Mouse (Mus musculus) left cerebral cortex, adult 18-20 months (tissue): ENCODE measurements around the gene Adgra1. TPM values are rescaled to one million over a fixed set of nuclear protein-coding genes. Genes with fewer than 3 reads are reported as not detected.

Experiments used
- DNase-seq, 2 experiments: peaks; one replicate each; pipeline ENCODE4 v3.0.0; 2021 to 2022; ENCODE audit warnings: low spot score in 2 of 2, mixed read lengths in 1 of 2
- long read RNA-seq, 2 experiments: library from polyadenylated mRNA; stranded (forward); transcript quantifications; one replicate each; pipeline ENCODE4 v2.0.0; 2021
- total RNA-seq, 2 experiments: library from RNA; stranded (reverse); gene quantifications; 2 replicates each; pipeline ENCODE4 v1.2.3; 2021

Gene Adgra1
- total RNA-seq: 10 to 100 TPM; 57.0 to 71.9 TPM
- long read RNA-seq, experiment 1, full-length matches to known transcripts: 11 of 47 reads
- long read RNA-seq, experiment 1, partial matches to known transcripts: 26 of 47 reads
- long read RNA-seq, experiment 1, other reads (novel, unspliced or antisense): 10 of 47 reads
- long read RNA-seq, experiment 2, full-length matches to known transcripts: 7 of 25 reads
- long read RNA-seq, experiment 2, partial matches to known transcripts: 2 of 25 reads
- long read RNA-seq, experiment 2, other reads (novel, unspliced or antisense): 16 of 25 reads

DNA sequence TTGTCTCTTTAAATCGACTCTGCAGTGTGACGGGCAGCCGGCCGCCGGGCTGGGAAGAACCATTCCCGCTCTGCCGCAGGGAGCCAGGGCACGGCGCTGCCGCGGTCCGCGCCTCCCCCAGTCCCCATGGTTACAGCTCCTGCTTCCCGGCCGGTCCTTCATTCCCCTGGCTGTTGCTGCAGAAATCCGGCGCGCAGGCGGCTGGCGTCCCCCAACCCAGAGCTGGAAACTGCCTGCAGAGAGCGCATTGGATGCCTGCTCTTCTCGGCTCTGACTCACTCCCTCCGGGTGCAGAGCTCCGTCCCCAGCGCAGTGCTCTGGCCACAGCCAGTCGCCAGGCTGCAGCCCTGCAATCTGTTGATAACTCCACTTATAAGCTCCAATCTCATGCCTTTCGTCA is at the start of gene Adgra1:
TSS of gene Adgra1 (plus strand) at position 139 of the 400 bp plus-strand sequence.
- peak; percentile 85 to 92 for DNase-seq

DNA sequence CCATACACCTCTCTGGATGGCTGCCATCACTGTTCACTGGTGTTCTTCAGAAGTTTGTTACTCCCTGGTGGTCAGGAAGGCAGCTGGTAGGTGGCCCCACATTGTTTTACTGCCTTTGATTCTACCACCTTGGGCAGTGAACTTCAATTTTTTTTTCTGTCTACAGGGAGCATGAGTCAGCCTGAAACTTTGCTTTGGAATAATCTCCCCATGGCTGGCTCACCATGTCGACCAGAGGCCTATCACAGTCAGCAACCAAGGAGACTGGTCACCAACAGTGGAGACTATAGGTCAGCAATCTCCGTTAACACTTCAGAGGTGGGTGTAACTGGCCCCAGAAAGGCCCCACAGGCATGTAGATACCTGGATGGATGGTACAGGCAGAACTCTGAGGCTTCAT is 46.6 kb upstream of the Adgra1 start:
- no peak for DNase-seq

GRCm38 (mm10) chr7:139788927-139789326 is 45.0 kb upstream of the Adgra1 start:
- DNase-seq: no peak

DNA sequence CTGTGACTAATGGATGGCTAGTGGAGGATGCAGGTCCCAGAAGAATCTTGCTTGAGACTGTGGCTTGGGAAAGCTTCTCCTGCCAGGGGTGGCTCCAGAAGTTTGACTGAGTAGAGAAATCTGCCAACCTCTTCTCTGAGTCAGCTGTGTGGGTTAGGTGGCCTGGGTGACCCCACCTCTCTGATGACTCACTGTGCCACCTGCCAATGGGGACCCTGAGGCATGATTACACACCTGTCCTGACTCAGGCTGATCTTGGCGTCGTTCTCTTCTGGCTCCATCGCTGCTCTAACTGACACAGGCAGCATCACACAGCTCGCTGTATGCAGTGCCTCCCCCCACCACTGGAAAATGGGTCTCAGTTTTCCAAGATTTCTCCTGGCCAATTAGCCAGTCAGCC is 44.3 kb upstream of the Adgra1 start:
- DNase-seq: no peak

DNA sequence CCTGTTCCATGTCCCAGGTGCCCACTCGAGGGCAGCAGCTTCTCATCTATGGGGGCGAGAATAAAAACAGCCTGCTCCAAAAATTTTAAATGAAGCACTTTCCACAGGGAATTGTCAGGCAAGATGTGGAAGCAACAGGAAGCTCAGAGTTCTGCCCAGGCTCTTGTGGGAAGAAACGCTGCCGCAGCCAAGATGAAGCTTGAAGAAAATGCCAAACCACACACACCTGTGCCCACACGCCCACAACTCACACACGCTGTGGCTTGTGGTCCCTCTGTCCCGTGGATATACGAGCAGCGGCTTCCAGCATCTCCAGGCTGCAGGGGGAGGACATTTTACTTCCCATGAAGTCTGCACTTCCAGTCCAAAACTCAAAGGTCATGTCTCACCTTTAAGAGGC is 42.4 kb upstream of the Adgra1 start:
- DNase-seq: peak; percentile 47 to 54

DNA sequence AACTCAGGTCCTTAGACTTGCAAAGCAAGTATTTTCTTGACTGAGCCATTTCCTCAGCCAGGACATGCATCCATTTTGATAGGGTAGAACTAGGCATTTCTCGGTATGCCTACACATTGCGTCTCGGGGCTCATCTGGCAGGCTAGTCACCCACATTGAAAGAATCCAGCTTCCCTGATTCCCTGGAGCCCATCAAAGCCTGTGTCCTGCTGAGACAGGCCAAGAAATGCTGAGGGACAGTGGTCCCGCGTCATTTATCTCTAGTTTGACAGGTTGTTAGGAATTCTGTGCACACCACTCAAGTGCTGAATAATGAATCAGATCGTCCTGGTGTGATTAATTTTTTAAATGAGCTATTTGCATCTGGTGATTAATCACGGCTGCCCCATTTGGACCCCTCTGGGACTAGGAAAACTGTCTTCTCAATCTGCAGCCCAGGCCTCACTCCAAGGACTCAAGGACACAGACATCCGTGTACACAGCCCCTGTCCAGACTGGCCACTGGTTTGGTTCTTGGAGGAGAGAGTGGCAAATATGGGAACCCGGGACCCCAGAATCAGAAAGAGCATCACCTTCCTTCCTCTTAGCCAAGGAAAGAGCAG is 38.9 kb upstream of the Adgra1 start:
- DNase-seq: no peak

DNA sequence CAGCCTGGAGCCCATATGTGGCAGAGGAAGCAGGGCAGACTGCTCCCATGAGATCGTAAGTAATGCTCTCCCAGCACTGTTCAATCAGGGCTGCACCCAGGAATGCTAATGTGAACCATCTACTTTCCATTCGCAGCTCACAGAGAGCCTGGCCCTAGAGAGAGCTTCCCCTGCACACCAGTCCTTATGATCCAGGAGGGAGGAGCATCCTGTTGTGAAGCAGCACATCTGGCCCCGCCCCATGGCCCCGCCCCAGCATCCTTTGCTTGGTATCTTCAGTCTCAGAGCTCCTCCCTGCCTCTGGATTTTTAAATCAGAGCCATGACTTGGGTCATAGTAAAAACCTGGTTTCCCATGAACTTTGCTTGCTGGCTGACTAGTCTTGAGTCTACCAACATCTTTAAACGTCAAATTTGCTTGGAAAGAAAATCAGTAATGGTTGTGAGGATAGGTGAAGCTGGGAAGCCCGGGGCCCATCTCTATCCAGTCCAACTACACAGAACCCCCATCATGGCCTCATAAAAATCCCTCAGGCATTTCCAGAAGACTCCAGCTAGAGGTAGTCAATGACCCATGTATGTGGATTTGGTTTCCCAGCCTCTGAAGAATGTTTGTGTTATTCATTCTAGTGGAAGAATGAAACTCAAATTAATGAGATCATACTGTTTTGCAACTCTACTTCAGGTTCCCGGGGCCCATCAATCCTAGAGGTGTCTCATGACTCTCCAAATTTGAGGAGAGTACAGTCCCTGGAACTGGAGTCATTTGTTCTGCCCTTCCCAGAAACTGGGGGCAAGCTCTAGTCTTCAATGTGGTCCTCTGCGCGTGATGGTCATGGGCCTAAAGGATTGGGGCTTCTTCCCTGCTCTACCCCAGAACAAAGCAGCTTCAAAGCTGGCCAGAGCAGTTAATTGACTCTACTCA is 36.5 kb upstream of the Adgra1 start:
- DNase-seq: no peak

- DNase-seq: no peak
Observed at GRCm38 (mm10) chr7:139806175-139806601, 27.8 kb upstream of the Adgra1 start.

DNA sequence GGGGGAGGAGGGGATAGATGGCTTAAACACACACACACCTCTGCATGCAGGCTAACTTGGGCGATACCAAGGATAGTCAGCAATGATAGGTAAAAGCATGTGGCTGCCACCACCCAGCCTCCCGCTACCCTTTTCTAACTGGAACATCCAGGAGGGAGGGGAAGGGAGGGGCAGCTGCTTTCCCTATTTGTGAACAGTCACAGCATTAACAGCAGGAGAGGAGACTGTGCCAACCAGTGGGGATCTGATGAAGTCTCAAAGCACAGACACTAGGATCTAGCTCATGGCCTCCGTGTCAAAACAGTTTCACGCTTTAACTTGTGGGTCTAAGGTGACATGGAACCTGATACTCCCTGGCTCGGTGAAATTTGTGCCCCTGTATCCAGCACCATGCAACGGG is 23.9 kb upstream of the Adgra1 start:
- DNase-seq: no peak

GRCm38 (mm10) chr7:139811706-139812105 is 22.3 kb upstream of the Adgra1 start:
- DNase-seq: no peak

- DNase-seq: no peak
Observed at GRCm38 (mm10) chr7:139813577-139814207, 20.3 kb upstream of the Adgra1 start.

GRCm38 (mm10) chr7:139822301-139823010 is 11.5 kb upstream of the Adgra1 start:
- peak in 1 of 2 experiments; percentile 33 for DNase-seq

GRCm38 (mm10) chr7:139827687-139828086 is 6.3 kb upstream of the Adgra1 start:
- DNase-seq: no peak

- DNase-seq: no peak
Observed at GRCm38 (mm10) chr7:139833532-139833931, 442 bp upstream of the Adgra1 start.

- DNase-seq: peak in 1 of 2 experiments; percentile 14
Observed at GRCm38 (mm10) chr7:139835140-139836131, 1.5 kb downstream of the Adgra1 start.

GRCm38 (mm10) chr7:139840443-139841168 is 6.6 kb downstream of the Adgra1 start:
- DNase-seq: no peak

- no peak for DNase-seq
Observed at GRCm38 (mm10) chr7:139842397-139842796, 8.4 kb downstream of the Adgra1 start.

- DNase-seq: no peak
Observed at GRCm38 (mm10) chr7:139843140-139843539, 9.2 kb downstream of the Adgra1 start.

DNA sequence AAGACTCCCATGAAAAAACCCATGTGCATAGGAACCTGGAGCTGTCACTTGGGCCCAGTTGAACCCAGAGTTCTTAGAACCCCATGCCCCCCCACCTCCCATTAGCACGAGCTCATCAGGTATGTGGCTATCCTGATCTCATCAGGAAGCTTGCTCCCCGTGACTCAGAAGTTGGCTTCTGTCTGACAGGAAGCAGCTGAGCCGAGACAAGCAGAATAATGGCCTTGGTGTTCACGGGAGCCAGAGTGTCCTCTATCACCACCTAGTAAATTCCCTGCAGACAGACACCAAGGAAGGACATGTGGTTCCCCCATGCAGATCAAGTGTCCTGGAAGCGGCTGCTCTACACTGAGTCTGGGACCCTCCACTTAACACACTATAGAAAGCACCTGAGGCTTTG is 9.8 kb downstream of the Adgra1 start:
- DNase-seq: no peak
